20 mouse cellular contexts compared by ENCODE assay signal in the genomic region with DNA sequence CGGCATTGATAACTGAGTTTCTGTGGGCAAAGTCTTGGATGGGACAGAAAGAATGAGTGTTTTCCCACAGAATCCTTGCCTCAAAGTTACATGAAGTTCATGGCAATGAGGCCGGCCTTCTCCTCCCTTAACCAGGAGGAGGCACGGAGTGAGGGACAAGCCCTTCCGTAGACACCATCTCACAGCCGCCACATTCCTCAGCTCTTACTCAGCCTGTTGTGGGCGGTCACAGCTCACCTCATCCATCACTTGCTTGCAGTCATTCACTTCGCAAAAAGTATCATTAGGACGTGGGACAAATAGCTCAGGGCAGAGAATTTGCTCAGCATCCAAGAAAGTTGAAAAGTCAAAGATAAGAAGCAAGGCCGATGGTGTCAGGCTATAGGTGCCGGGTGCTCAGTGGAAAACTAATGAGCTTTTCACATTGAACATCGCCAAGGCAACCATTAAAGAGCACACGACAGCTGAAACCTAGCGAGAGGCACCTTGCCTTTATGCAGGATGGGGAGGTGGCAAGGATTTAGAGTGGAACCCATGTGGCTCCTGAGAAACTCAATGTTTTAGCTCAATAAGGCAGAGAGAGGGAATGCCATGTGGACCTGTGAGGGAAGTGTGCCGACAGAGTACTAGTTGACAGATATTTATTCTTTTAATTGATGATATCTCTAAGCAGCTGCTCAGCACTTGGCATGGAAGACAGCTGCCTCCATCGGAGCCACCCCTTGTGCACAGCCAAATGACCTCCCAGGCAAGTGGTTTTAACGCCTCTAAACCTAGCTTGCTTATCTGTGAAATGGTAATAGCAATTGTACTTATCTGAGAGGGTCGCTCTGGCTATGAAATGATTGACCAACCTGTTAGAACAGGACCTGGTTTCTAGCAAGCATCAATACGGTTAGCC.
DNase-seq lines count a peak whose midpoint lies in the region; ATAC-seq and TF ChIP-seq lines count a peak whose summit lies in the region.
"Had no signal": no experiment of that assay in that cellular context is flagged by ENCODE, and none has a peak within 500 bp of the region (broad histone marks: within the 10 kb centered on the region; RNA-seq: fewer than 3 reads in every experiment).

No protein-coding gene starts in this region.

- no peaks in the 10 kb centered on the region for H3K36me3 ChIP-seq in intestine, embryonic 15.5 days
- no peaks in the 10 kb centered on the region for H3K36me3 ChIP-seq in intestine, postnatal 0 days (ENCODE audit: control insufficient read depth, insufficient read depth)
- H3K36me3 ChIP-seq in forebrain, embryonic 16.5 days (ENCODE audit: control insufficient read depth, insufficient read depth) = no peaks in the 10 kb centered on the region
- H3K36me3 ChIP-seq: forebrain, embryonic 10.5 days; kidney, embryonic 15.5 days; midbrain, embryonic 15.5 days; neural tube, embryonic 13.5 days had no signal

- no peaks in the 10 kb centered on the region for H3K4me1 ChIP-seq in intestine, embryonic 15.5 days (replicated peaks)
- no peaks in the 10 kb centered on the region for H3K4me1 ChIP-seq in intestine, postnatal 0 days (replicated peaks; ENCODE audit: control insufficient read depth, insufficient read depth, low read length)
- no peaks in the 10 kb centered on the region for H3K4me1 ChIP-seq in forebrain, embryonic 16.5 days (replicated peaks; ENCODE audit: control insufficient read depth, insufficient read depth, low read length)
- H3K4me1 ChIP-seq: forebrain, embryonic 10.5 days; midbrain, embryonic 15.5 days had no signal

- H3K27ac ChIP-seq in intestine, embryonic 15.5 days = no peak overlapping the region
- H3K27ac ChIP-seq in intestine, postnatal 0 days (ENCODE audit: low read depth, low read length) = no peak overlapping the region
- no peak overlapping the region for H3K27ac ChIP-seq in forebrain, embryonic 16.5 days (ENCODE audit: low read length)
- H3K27ac ChIP-seq: forebrain, embryonic 10.5 days; hindbrain, postnatal 0 days; kidney, embryonic 15.5 days; midbrain, embryonic 15.5 days; neural tube, embryonic 13.5 days had no signal

- peak; percentile 63 for DNase-seq in 3T3-L1 (ENCODE audit: low read depth, low spot score)
- DNase-seq in embryo, embryonic 9.5 days (ENCODE audit: extremely low spot score) = peak; percentile 10
- DNase-seq in mesoderm, embryonic 11.5 days (ENCODE audit: low read depth, low spot score) = peak; percentile 37
- no peak for DNase-seq in ovary, postnatal 10 days (ENCODE audit: low spot score)
- DNase-seq: adrenal gland, postnatal 10 days; cerebellum, adult 18-20 months; cerebellum, postnatal 14 days; kidney, adult 11 months; kidney, postnatal 36 days; left cerebral cortex, postnatal 4 days; liver, postnatal 0 days had no signal

- TF ChIP-seq CTCF in intestine, postnatal 0 days (IDR thresholded peaks at IDR 0.05; ENCODE audit: low read depth) = no peak

- ATAC-seq in intestine, embryonic 15.5 days = peak; percentile 8; the same call in 1 of the 2 replicates
- ATAC-seq in intestine, postnatal 0 days = no peak
- no peak for ATAC-seq in forebrain, embryonic 16.5 days
- ATAC-seq: hindbrain, postnatal 0 days; liver, postnatal 0 days; midbrain, embryonic 15.5 days had no signal

- H3K4me2 ChIP-seq in intestine, embryonic 15.5 days (replicated peaks) = no peak overlapping the region
- H3K4me2 ChIP-seq in intestine, postnatal 0 days (replicated peaks; ENCODE audit: low read depth) = no peak overlapping the region
- no peak overlapping the region for H3K4me2 ChIP-seq in forebrain, embryonic 16.5 days (ENCODE audit: low read length)
- H3K4me2 ChIP-seq: kidney, embryonic 15.5 days; midbrain, embryonic 15.5 days; neural tube, embryonic 13.5 days had no signal

- no peaks in the 10 kb centered on the region for H3K27me3 ChIP-seq in intestine, embryonic 15.5 days (replicated peaks)
- no peaks in the 10 kb centered on the region for H3K27me3 ChIP-seq in intestine, postnatal 0 days (replicated peaks; ENCODE audit: control insufficient read depth, insufficient read depth, low read length)
- H3K27me3 ChIP-seq in forebrain, embryonic 16.5 days (replicated peaks; ENCODE audit: control insufficient read depth, insufficient read depth, low read length) = no peaks in the 10 kb centered on the region
- H3K27me3 ChIP-seq: kidney, embryonic 15.5 days; midbrain, embryonic 15.5 days; neural tube, embryonic 13.5 days had no signal

- no peak overlapping the region for H3K4me3 ChIP-seq in intestine, embryonic 15.5 days (replicated peaks)
- H3K4me3 ChIP-seq in intestine, postnatal 0 days (ENCODE audit: low read depth, low read length) = no peak overlapping the region
- H3K4me3 ChIP-seq in forebrain, embryonic 16.5 days (replicated peaks; ENCODE audit: low read length) = no peak overlapping the region
- H3K4me3 ChIP-seq: forebrain, embryonic 10.5 days; kidney, embryonic 15.5 days; megakaryocyte, embryonic 14.5 days; midbrain, embryonic 15.5 days; neural tube, embryonic 13.5 days had no signal

- no peaks in the 10 kb centered on the region for H3K9me3 ChIP-seq in intestine, embryonic 15.5 days
- no peaks in the 10 kb centered on the region for H3K9me3 ChIP-seq in intestine, postnatal 0 days (ENCODE audit: control insufficient read depth)
- H3K9me3 ChIP-seq in forebrain, embryonic 16.5 days (ENCODE audit: control insufficient read depth, low read length) = no peaks in the 10 kb centered on the region
- H3K9me3 ChIP-seq: forebrain, embryonic 10.5 days; kidney, embryonic 15.5 days; midbrain, embryonic 15.5 days; neural tube, embryonic 13.5 days had no signal

- H3K9ac ChIP-seq in intestine, embryonic 15.5 days = no peak overlapping the region
- H3K9ac ChIP-seq in intestine, postnatal 0 days (ENCODE audit: low read depth, low read length) = no peak overlapping the region
- H3K9ac ChIP-seq in forebrain, embryonic 16.5 days (replicated peaks; ENCODE audit: low read depth, low read length) = no peak overlapping the region
- H3K9ac ChIP-seq: kidney, embryonic 15.5 days; liver, postnatal 0 days; midbrain, embryonic 15.5 days; neural tube, embryonic 13.5 days had no signal

- 43% methylated on average over 18 of the region's 18 CpGs for WGBS in intestine, embryonic 15.5 days
- 39% methylated on average over 18 of the region's 18 CpGs for WGBS in intestine, postnatal 0 days
- 79% methylated on average over 18 of the region's 18 CpGs for WGBS in forebrain, embryonic 16.5 days
